Mouse (Mus musculus) heart, embryonic 14.5 days (tissue): Measurements from ENCODE around the gene Sema4b. TPM values are rescaled to one million over a fixed set of nuclear protein-coding genes. Genes with fewer than 3 reads are reported as not detected.

Source experiments
- ATAC-seq: fragments of 200-750 bp; cut with Nextera tagmentation; 2 replicates; pipeline ENCODE4 v1.8.0; 2017; ENCODE audit warnings: low read depth, moderate TSS enrichment; ENCODE audit not compliant: insufficient number of reproducible peaks, insufficient read depth, low FRiP score
- H3K27ac ChIP-seq, 2 experiments: fragments of 200-500 bp in 1 of 2; fragments of 300-500 bp in 1 of 2; sonication (generic) in 1 of 2; replicated peaks in 1 of 2; 2 replicates each; pipeline ENCODE4 v1.5.1; 2012 to 2014; ENCODE audit warnings: low read depth in 2 of 2, low read length in 2 of 2, control low read depth in 1 of 2, mild to moderate bottlenecking in 1 of 2, mixed read lengths in 1 of 2; ENCODE audit not compliant: control insufficient read depth in 1 of 2, insufficient read depth in 1 of 2
- H3K27me3 ChIP-seq: fragments of 300-500 bp; sonication (generic); 2 replicates; pipeline ENCODE4 v1.6.1; 2014; ENCODE audit warnings: mild to moderate bottlenecking, low read length, control low read depth; ENCODE audit not compliant: control insufficient read depth, insufficient read depth
- H3K36me3 ChIP-seq: fragments of 300-500 bp; sonication (generic); 2 replicates; pipeline ENCODE4 v1.6.1; 2014; ENCODE audit warnings: mild to moderate bottlenecking, control low read depth, low read length, mixed read lengths; ENCODE audit not compliant: control insufficient read depth, insufficient read depth
- H3K4me1 ChIP-seq, 2 experiments: fragments of 200-500 bp in 1 of 2; fragments of 300-500 bp in 1 of 2; sonication (generic) in 1 of 2; 2 replicates each; pipeline ENCODE4 v1.6.1; 2012 to 2014; ENCODE audit warnings: low read length in 2 of 2, control low read depth in 1 of 2, mixed read lengths in 1 of 2; ENCODE audit not compliant: control insufficient read depth in 2 of 2, insufficient read depth in 2 of 2
- H3K4me2 ChIP-seq: fragments of 300-500 bp; sonication (generic); 2 replicates; pipeline ENCODE4 v1.6.1; 2014; ENCODE audit warnings: mild to moderate bottlenecking, low read length
- H3K4me3 ChIP-seq, 2 experiments: fragments of 200-500 bp in 1 of 2; fragments of 300-500 bp in 1 of 2; sonication (generic) in 1 of 2; 2 replicates each; pipeline ENCODE4 v1.5.1; 2012 to 2014; ENCODE audit warnings: low read length in 2 of 2, mild to moderate bottlenecking in 2 of 2, control low read depth in 1 of 2, low read depth in 1 of 2, moderate library complexity in 1 of 2; ENCODE audit not compliant: control insufficient read depth in 1 of 2, insufficient read depth in 1 of 2
- H3K9ac ChIP-seq: fragments of 300-500 bp; sonication (generic); 2 replicates; pipeline ENCODE4 v1.6.1; 2014; ENCODE audit warnings: mild to moderate bottlenecking, low read length
- H3K9me3 ChIP-seq: fragments of 300-500 bp; sonication (generic); 2 replicates; pipeline ENCODE4 v1.6.1; 2016; ENCODE audit warnings: low read length, control low read depth; ENCODE audit not compliant: control insufficient read depth
- WGBS: fragments of 180-500 bp; shearing (Covaris S2); extraction: QIAGEN DNeasy Blood & Tissue Kit; methylation state at CpG from one replicate; pipeline ENCODE4 v1.1.7; 2014; 5-methylcytosine and 5-hydroxymethylcytosine counted together
- polyA plus RNA-seq: library from polyadenylated mRNA; unstranded; fragments of >200 nt; fragmentation: Nextera tagmentation; extraction: Ambion mirVana; gene quantifications from 2 replicates; pipeline ENCODE4 v1.2.1, GENCODE M21; 2014

Sema4b gene
- polyA plus RNA-seq, 1 experiment from 2014 or later, result 12.4 TPM

- no peak for ATAC-seq
- WGBS, result 42% methylated on average over 12 of the region's 12 CpGs
- Histone ChIP-seq H3K9ac (no peak overlapping the region), H3K4me1 (peaks cover 43 to 48% of the 10 kb centered on the region in 2 experiments), H3K4me3 (no peak overlapping the region), H3K9me3 (no peaks in the 10 kb centered on the region), H3K27me3 (no peaks in the 10 kb centered on the region), H3K36me3 (peaks cover 8% of the 10 kb centered on the region; the same call in 1 of the 2 replicates), H3K27ac (no peak overlapping the region), H3K4me2 (no peak overlapping the region)
Observed at GRCm38 (mm10) chr7:80203638-80204096, 17.0 kb downstream of the Sema4b start.

GRCm38 (mm10) chr7:80204362-80204761 lies 17.7 kb downstream of the Sema4b start:
- no peak overlapping the region for H3K27ac ChIP-seq
- WGBS, result 81% methylated on average over 4 of the region's 4 CpGs
- H3K9me3 ChIP-seq, result no peaks in the 10 kb centered on the region
- ATAC-seq, result no peak
- H3K4me1 ChIP-seq, result peaks cover 46 to 50% of the 10 kb centered on the region in 2 experiments
- peaks cover 8% of the 10 kb centered on the region; the same call in 1 of the 2 replicates for H3K36me3 ChIP-seq
- H3K4me3 ChIP-seq, result no peak overlapping the region
- no peak overlapping the region for H3K9ac ChIP-seq
- H3K4me2 ChIP-seq, result no peak overlapping the region
- H3K27me3 ChIP-seq, result no peaks in the 10 kb centered on the region

GRCm38 (mm10) chr7:80204961-80205360 lies 18.3 kb downstream of the Sema4b start:
- no peaks in the 10 kb centered on the region for H3K27me3 ChIP-seq
- H3K27ac ChIP-seq, result no peak overlapping the region
- H3K4me1 ChIP-seq, result peaks cover 50 to 54% of the 10 kb centered on the region in 2 experiments
- H3K4me2 ChIP-seq, result no peak overlapping the region
- H3K9me3 ChIP-seq, result no peaks in the 10 kb centered on the region
- H3K4me3 ChIP-seq, result no peak overlapping the region
- no peak for ATAC-seq
- 91% methylated on average over 7 of the region's 7 CpGs for WGBS
- H3K9ac ChIP-seq, result no peak overlapping the region
- H3K36me3 ChIP-seq, result peaks cover 8% of the 10 kb centered on the region; the same call in 1 of the 2 replicates

- Histone ChIP-seq H3K36me3 (peaks cover 5% of the 10 kb centered on the region; the same call in 1 of the 2 replicates), H3K4me3 (no peak overlapping the region), H3K4me1 (peaks cover 50 to 55% of the 10 kb centered on the region in 2 experiments), H3K9ac (no peak overlapping the region), H3K9me3 (no peaks in the 10 kb centered on the region), H3K27ac (no peak overlapping the region), H3K27me3 (no peaks in the 10 kb centered on the region), H3K4me2 (no peak overlapping the region)
- 83% methylated on average over 12 of the region's 12 CpGs for WGBS
- ATAC-seq, result no peak
Observed at GRCm38 (mm10) chr7:80205705-80206589, 19.3 kb downstream of the Sema4b start.

GRCm38 (mm10) chr7:80207314-80207731 lies 20.7 kb downstream of the Sema4b start:
- 50% methylated on average over 3 of the region's 3 CpGs for WGBS
- H3K27ac ChIP-seq, result peak overlapping the region in 1 of 2 experiments; percentile 85; a peak in 3 of 4 replicates
- H3K4me2 ChIP-seq, result peak overlapping the region; percentile 36; the same call in 1 of the 2 replicates
- peaks cover 50 to 55% of the 10 kb centered on the region in 2 experiments for H3K4me1 ChIP-seq
- peak overlapping the region; percentile 55 for H3K9ac ChIP-seq
- H3K4me3 ChIP-seq, result no peak overlapping the region
- H3K9me3 ChIP-seq, result no peaks in the 10 kb centered on the region
- no peak for ATAC-seq
- no peaks in the 10 kb centered on the region for H3K27me3 ChIP-seq
- 0 out of 2 replicates have a peak, but pooled peaks cover under 1% of the 10 kb centered on the region for H3K36me3 ChIP-seq

- Histone ChIP-seq H3K27me3 (no peaks in the 10 kb centered on the region), H3K36me3 (peaks cover 3% of the 10 kb centered on the region; the same call in 1 of the 2 replicates), H3K27ac (peak overlapping the region; percentile 63 to 85), H3K4me1 (peaks cover 50 to 54% of the 10 kb centered on the region in 2 experiments), H3K4me2 (peak overlapping the region; percentile 36), H3K4me3 (no peak overlapping the region), H3K9me3 (no peaks in the 10 kb centered on the region), H3K9ac (peak overlapping the region; percentile 55)
- peak; percentile 15; the same call in 1 of the 2 replicates for ATAC-seq
- 48% methylated on average over 18 of the region's 18 CpGs for WGBS
Observed at GRCm38 (mm10) chr7:80208026-80208642, 21.5 kb downstream of the Sema4b start.

GRCm38 (mm10) chr7:80208738-80209430 lies 22.2 kb downstream of the Sema4b start:
- WGBS, result 16% methylated on average over 10 of the region's 10 CpGs
- no peak overlapping the region; the same call in 1 of the 2 replicates for H3K9ac ChIP-seq
- peaks cover 9% of the 10 kb centered on the region; the same call in 1 of the 2 replicates for H3K36me3 ChIP-seq
- peak overlapping the region; percentile 63 to 85 for H3K27ac ChIP-seq
- no peaks in the 10 kb centered on the region for H3K9me3 ChIP-seq
- peaks cover 43 to 53% of the 10 kb centered on the region in 2 experiments for H3K4me1 ChIP-seq
- H3K4me3 ChIP-seq, result no peak overlapping the region
- H3K27me3 ChIP-seq, result no peaks in the 10 kb centered on the region
- peak overlapping the region; percentile 36 for H3K4me2 ChIP-seq
- ATAC-seq, result peak; percentile 74
